Mouse (Mus musculus): ENCODE data around the gene Haus2.

Haus2 gene

DNA sequence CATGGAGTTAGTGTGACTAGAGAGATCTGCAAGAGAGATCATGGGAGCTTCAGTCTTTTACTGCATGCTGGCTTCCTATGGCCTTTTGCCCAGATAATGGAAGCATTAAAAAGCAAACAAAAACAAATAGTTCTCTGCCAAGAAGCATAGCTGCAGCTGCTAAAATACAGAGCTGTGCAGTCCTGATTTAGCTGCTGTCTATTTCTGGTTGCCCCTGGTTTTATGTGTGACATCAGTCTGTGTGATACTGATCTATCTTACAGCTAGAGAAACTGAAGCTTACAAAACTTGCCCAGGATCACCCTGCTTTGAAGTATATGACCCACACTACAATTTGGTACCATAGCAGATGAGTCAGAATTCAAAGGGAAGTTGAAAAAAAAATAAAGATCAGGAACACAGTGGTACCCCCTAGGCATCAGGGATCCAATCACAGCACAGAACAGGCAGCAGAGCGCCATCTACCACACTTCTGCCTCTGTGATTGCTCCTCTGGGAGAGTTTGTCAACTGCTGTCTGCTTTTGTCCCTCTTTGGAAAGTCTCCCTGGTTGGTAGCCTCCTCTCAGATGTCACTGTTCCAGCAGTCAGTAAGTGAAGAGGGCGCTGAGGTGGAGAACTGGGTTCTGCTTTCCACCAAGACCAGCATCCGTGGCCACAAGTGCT lies 54.4 kb downstream of the Haus2 start:
- no peak for DNase-seq (ENCODE audit: low read depth, low spot score)

DNA sequence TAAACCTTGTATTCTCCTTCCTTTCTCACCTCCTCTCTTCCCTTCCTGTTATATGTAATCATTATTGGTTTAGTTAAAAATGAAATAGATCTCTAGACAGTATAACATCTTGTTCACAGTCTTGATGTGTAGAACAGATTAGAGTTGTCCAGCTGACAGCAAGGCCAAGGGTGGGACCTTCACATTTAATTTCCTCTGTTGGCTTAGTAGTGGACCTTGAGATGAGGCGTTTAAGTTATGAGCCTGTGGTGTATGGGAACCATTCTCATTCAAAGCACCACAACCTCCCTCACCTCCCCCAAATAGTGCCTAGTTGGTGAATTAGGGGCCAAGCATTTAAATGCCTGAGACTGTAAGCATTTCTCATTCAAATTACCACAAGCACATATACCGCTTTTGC lies 58.3 kb downstream of the Haus2 start:
- DNase-seq (ENCODE audit: low read depth, low spot score), result no peak

DNA sequence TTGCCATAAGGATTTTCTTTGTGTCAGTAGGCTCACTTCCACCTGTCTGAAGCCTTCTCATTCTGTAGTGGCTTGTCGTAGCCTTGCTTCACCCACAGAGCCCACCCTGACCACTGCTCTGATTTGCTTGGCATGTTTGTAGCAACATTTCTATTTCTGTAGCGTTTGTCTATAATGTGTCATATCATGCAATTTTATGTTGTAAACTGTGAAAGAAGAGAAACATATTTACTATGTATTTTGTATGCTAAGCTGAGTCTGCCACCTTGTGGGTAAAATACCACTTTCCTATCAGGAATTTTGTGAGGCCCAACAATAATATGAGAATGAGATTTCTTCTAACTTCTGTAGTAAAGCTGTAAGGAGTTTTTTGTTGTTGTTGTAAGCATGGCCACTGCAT lies 61.1 kb downstream of the Haus2 start:
- no peak for DNase-seq (ENCODE audit: low read depth, low spot score)

Data from ES-CJ7 (cell line).